7 mouse cellular contexts compared by ENCODE assay signal in genomic region chr15:51592069-51592435, GRCm38 (mm10).
A peak's percentile ranks its signal among the peaks of the same experiment; 100 is the strongest.
DNase-seq lines count a peak whose midpoint lies in the region; ATAC-seq and TF ChIP-seq lines count a peak whose summit lies in the region.

No protein-coding gene starts in this region.

- H3K9me3 ChIP-seq in E14TG2a.4 (ENCODE audit: low read length) = no peaks in the 10 kb centered on the region
- no peaks in the 10 kb centered on the region for H3K9me3 ChIP-seq in hindbrain, embryonic 13.5 days
- H3K9me3 ChIP-seq in midbrain, embryonic 15.5 days = no peaks in the 10 kb centered on the region

- H3K4me3 ChIP-seq in E14TG2a.4 (replicated peaks; ENCODE audit: low read length) = peak overlapping the region; percentile 48
- no peak overlapping the region for H3K4me3 ChIP-seq in hindbrain, embryonic 13.5 days
- H3K4me3 ChIP-seq in midbrain, embryonic 15.5 days = no peak overlapping the region

- H3K27ac ChIP-seq in hindbrain, embryonic 13.5 days = no peak overlapping the region
- H3K27ac ChIP-seq in midbrain, embryonic 15.5 days = no peak overlapping the region

- H3K27me3 ChIP-seq in E14TG2a.4 (ENCODE audit: insufficient read depth, low read length) = peaks cover 3% of the 10 kb centered on the region; the same call in 1 of the 2 replicates
- H3K27me3 ChIP-seq in hindbrain, embryonic 13.5 days = no peaks in the 10 kb centered on the region
- H3K27me3 ChIP-seq in midbrain, embryonic 15.5 days (replicated peaks) = no peaks in the 10 kb centered on the region

- TF ChIP-seq CTCF in E14TG2a.4 (conservative IDR thresholded peaks at IDR 0.05; ENCODE audit: low read length) = no peak

- H3K9ac ChIP-seq in hindbrain, embryonic 13.5 days = no peak overlapping the region
- H3K9ac ChIP-seq in midbrain, embryonic 15.5 days = no peak overlapping the region

- 40% methylated on average over 9 of the region's 9 CpGs for WGBS in hindbrain, embryonic 13.5 days
- WGBS in midbrain, embryonic 15.5 days = 31% methylated on average over 9 of the region's 9 CpGs

- DNase-seq in 3134 (ENCODE audit: extremely low read depth, insufficient read length, low spot score) (peak; percentile 61), adipocyte (ENCODE audit: low spot score) (no peak)
- peak; percentile 40 to 56 for DNase-seq in gastrocnemius, adult 8-10 months (ENCODE audit: low spot score in 2 of 2)
- no peak for DNase-seq in right cerebral cortex, adult 2 months (ENCODE audit: low spot score in 2 of 2)

- H3K4me1 ChIP-seq in E14TG2a.4 (replicated peaks; ENCODE audit: low read depth, low read length) = peaks cover 43% of the 10 kb centered on the region
- H3K4me1 ChIP-seq in hindbrain, embryonic 13.5 days (replicated peaks) = peaks cover 7% of the 10 kb centered on the region
- peaks cover 11% of the 10 kb centered on the region for H3K4me1 ChIP-seq in midbrain, embryonic 15.5 days

- H3K36me3 ChIP-seq in E14TG2a.4 (ENCODE audit: insufficient read depth, low read length) = no peaks in the 10 kb centered on the region
- H3K36me3 ChIP-seq in hindbrain, embryonic 13.5 days = no peaks in the 10 kb centered on the region
- no peaks in the 10 kb centered on the region for H3K36me3 ChIP-seq in midbrain, embryonic 15.5 days (replicated peaks)

- peak; percentile 52; the same call in 1 of the 2 replicates for ATAC-seq in hindbrain, embryonic 13.5 days (ENCODE audit: low FRiP score)
- ATAC-seq in midbrain, embryonic 15.5 days (replicated peaks) = peak; percentile 67; the same call in 1 of the 2 replicates

- H3K4me2 ChIP-seq in hindbrain, embryonic 13.5 days = peak overlapping the region; percentile 27
- peak overlapping the region; percentile 30 for H3K4me2 ChIP-seq in midbrain, embryonic 15.5 days

Comparison
In these comparisons a context has a peak if more than half of its experiments do, and no peak if none do; other contexts are left out.
1. DNase-seq: peak in 3134 (single experiment) and gastrocnemius, adult 8-10 months (2 of 2); none in right cerebral cortex, adult 2 months (0 of 2) and adipocyte (single experiment).